Mouse (Mus musculus): Measurements from ENCODE around the gene Mroh2a.

DNA sequence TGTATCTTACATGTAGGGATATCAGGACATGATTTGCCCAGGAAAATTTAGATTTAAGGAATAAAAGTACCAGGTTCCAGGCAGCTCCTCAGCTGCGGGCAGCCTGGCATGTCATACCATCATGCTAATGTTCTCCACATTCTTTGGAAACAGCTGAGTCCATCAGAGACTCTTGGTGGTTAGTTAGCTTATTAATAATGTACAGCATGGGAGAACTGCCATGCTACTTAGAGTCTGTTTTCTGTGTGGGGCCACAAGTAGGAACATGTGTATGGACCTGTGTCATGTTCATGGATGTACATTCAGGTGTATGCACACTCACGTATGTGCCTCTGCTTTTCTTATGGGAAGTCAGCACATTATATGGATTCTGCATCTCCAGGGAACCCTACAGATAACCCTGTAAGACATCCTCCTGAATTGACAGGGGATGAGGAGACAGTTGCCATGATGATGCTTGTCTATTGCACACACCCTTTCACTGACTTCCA is 12.3 kb upstream of the Mroh2a start:
- TF ChIP-seq POLR2A (IDR thresholded peaks at IDR 0.05; ENCODE audit: insufficient read depth, low read depth, low read length) (no peak), CTCF (IDR thresholded peaks at IDR 0.05) (no peak)

All from heart, adult 2 months (tissue).